Mouse (Mus musculus): ENCODE results near the gene Lyzl6. TPM values are rescaled to one million over a fixed set of nuclear protein-coding genes. Genes with fewer than 3 reads are reported as not detected.

The Lyzl6 gene
- total RNA-seq, 2 experiments from 2014 or later, result not detected

- DNase-seq (ENCODE audit: low spot score in 2 of 2), result peak; percentile 58 to 81
Measured at GRCm38 (mm10) chr11:103648656-103649055, 10.0 kb upstream of the Lyzl6 start.

GRCm38 (mm10) chr11:103647921-103648620 is 9.4 kb upstream of the Lyzl6 start:
- intact Hi-C loops (cut with DNase I), result no loop called here
- DNase-seq (ENCODE audit: low spot score in 2 of 2), result no peak

More at GRCm38 (mm10) chr11:103648656-103649055, 10.0 kb upstream of the Lyzl6 start:
- intact Hi-C loops (cut with DNase I), result no loop called here

GRCm38 (mm10) chr11:103646301-103646700 is 7.6 kb upstream of the Lyzl6 start:
- DNase-seq (ENCODE audit: low spot score in 2 of 2), result no peak
- intact Hi-C loops (cut with DNase I), result no loop called here

GRCm38 (mm10) chr11:103645731-103646130 is 7.0 kb upstream of the Lyzl6 start:
- intact Hi-C loops (cut with DNase I), result no loop called here
- no peak for DNase-seq (ENCODE audit: low spot score in 2 of 2)

- intact Hi-C loops (cut with DNase I), result no loop called here
- DNase-seq (ENCODE audit: low spot score in 2 of 2), result no peak
Measured at GRCm38 (mm10) chr11:103643211-103643610, 4.5 kb upstream of the Lyzl6 start.

GRCm38 (mm10) chr11:103639407-103639946 is 787 bp upstream of the Lyzl6 start:
- intact Hi-C loops (cut with DNase I), result loop anchor here (2.0 to 5.0 kb wide), 3 partner anchors 35 to 273 kb away; no protein-coding TSS in a partner anchor
- DNase-seq (ENCODE audit: low spot score in 2 of 2), result peak; percentile 69 to 80

GRCm38 (mm10) chr11:103636261-103636660 is 2.4 kb downstream of the Lyzl6 start:
- intact Hi-C loops (cut with DNase I), result loop anchor here (5.0 kb wide), 1 partner anchor 276 kb away; no protein-coding TSS in a partner anchor

GRCm38 (mm10) chr11:103635481-103635880 is 3.2 kb downstream of the Lyzl6 start:
- intact Hi-C loops (cut with DNase I), result loop anchor here (5.0 kb wide), 1 partner anchor 277 kb away; no protein-coding TSS in a partner anchor
- no peak for DNase-seq (ENCODE audit: low spot score in 2 of 2)

More at GRCm38 (mm10) chr11:103636261-103636660, 2.4 kb downstream of the Lyzl6 start:
- no peak for DNase-seq (ENCODE audit: low spot score in 2 of 2)

GRCm38 (mm10) chr11:103634806-103635205 is 3.9 kb downstream of the Lyzl6 start:
- intact Hi-C loops (cut with DNase I), result loop anchor here (5.0 kb wide), 1 partner anchor 277 kb away; no protein-coding TSS in a partner anchor
- DNase-seq (ENCODE audit: low spot score in 2 of 2), result no peak

GRCm38 (mm10) chr11:103627453-103627852 is 11.2 kb downstream of the Lyzl6 start:
- no peak for DNase-seq (ENCODE audit: low spot score in 2 of 2)
- intact Hi-C loops (cut with DNase I), result no loop called here

- intact Hi-C loops (cut with DNase I), result no loop called here
- no peak for DNase-seq (ENCODE audit: low spot score in 2 of 2)
Measured at GRCm38 (mm10) chr11:103621040-103621439, 17.6 kb downstream of the Lyzl6 start, which contains the start of gene Gm884. Gene Gm884, minus strand, starts transcription at chr11:103621140.

- DNase-seq (ENCODE audit: low spot score in 2 of 2), result no peak
- intact Hi-C loops (cut with DNase I), result no loop called here
Measured at GRCm38 (mm10) chr11:103610772-103611171, 27.9 kb downstream of the Lyzl6 start.

- intact Hi-C loops (cut with DNase I), result no loop called here
- no peak for DNase-seq (ENCODE audit: low spot score in 2 of 2)
Measured at GRCm38 (mm10) chr11:103606611-103607010, 32.1 kb downstream of the Lyzl6 start.

Other genes with a start within 250 kb of the Lyzl6 start
- 10 to 100 TPM; 15.5 to 16.9 TPM for gene Plekhm1, start 226.2 kb downstream of the Lyzl6 start, total RNA-seq (2021)
- not detected for gene Lrrc37a, start 134.3 kb downstream of the Lyzl6 start, total RNA-seq (2021)
- under 1 TPM in 1 of 2 experiments, not detected in 1; 0.04 TPM for gene Gm884, start 17.8 kb downstream of the Lyzl6 start, total RNA-seq (2021)
- gene Rprml, start 10.7 kb upstream of the Lyzl6 start, total RNA-seq (2021), result 100 to 1,000 TPM; 114 to 120 TPM
- gene Gosr2, start 59.0 kb upstream of the Lyzl6 start, total RNA-seq (2021), result 10 to 100 TPM; 70.9 to 77.0 TPM
- gene Wnt9b, start 110.9 kb upstream of the Lyzl6 start, total RNA-seq (2021), result under 1 TPM in 1 of 2 experiments, not detected in 1; 0.06 TPM
- gene Wnt3, start 135.3 kb upstream of the Lyzl6 start, total RNA-seq (2021), result under 1 TPM; 0.82 to 0.83 TPM

Data from left cerebral cortex, postnatal 14 days (tissue).